Mouse (Mus musculus): ENCODE results near the gene Chst11. TPM values are rescaled to one million over a fixed set of nuclear protein-coding genes. Genes with fewer than 3 reads are reported as not detected.

Gene Chst11
- polyA plus RNA-seq, 1 experiment, result not detected

DNA sequence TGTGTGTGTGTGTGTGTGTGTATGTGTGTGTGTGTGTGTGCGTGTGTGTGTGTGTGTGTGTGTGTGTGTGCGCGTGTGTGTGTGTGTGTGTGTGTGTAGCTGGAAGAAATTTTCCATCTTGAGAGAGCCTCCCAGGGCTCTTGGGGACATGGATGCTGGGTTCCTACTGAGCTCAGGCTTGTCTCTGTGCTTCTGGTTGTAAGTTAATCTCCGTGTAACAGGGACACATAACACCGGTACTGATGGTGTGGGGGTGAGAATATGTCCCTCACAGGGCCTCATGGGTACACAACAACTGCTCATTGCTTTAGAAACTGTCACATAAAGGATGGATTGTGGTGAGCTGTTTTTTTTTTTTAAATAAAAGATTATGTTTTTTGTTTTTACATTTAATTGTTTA, 33.2 kb downstream of the Chst11 start:
- WGBS, result 45% methylated on average over 5 of the region's 5 CpGs
- no peak for TF ChIP-seq CTCF (IDR thresholded peaks at IDR 0.05; ENCODE audit: insufficient read depth, low read depth, low read length)
- TF ChIP-seq POLR2A (IDR thresholded peaks at IDR 0.05; ENCODE audit: insufficient read depth, low read depth, low read length), result no peak
- Histone ChIP-seq H3K4me1 (ENCODE audit: control insufficient read depth, insufficient read depth, low read length) (peaks cover 40% of the 10 kb centered on the region), H3K27ac (ENCODE audit: insufficient read depth, low read depth, low read length) (peak overlapping the region; percentile 43; the same call in 1 of the 2 replicates), H3K4me3 (ENCODE audit: insufficient read depth, low read depth, low read length) (no peak overlapping the region)

DNA sequence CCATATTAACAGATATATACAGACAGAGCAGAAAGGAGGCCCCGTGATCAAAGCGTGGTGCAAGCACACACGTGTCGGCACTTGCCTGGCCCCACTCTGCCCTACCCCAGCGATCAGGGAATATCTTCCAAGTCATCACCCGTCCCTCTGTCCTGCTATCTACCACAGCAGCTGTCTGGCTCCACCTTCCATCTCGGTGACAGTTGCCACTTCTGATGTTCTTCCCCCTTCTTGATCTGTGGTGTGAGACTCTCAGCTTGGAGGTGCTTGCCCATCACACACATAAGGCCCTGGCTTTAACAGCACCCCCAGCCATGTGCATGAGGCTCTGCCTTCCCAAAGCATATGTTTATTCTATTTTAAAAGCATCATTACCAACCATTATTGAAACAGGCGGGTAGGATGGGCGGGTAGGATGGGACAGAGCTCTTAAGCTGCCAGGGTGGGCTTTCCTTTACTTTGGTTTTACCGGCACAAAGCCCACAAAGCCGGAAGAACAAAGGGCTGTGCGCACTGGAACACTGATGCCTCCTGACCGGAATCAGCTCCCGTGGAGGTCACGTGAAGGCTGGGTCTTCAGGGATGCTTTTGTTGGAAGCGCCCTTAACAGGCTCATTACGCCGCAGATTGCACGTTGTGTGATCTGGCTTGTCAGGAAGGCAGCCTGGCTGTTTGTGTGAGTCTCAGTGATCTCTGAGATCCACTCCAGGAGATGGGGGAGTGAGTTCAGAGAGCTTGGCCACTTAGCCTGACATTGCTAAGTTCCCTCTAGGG, 34.4 kb downstream of the Chst11 start:
- Histone ChIP-seq H3K4me1 (ENCODE audit: control insufficient read depth, insufficient read depth, low read length) (peaks cover 34% of the 10 kb centered on the region), H3K27ac (ENCODE audit: insufficient read depth, low read depth, low read length) (peak overlapping the region; percentile 77), H3K4me3 (ENCODE audit: insufficient read depth, low read depth, low read length) (peak overlapping the region; percentile 8; the same call in 1 of the 2 replicates)
- no peak for TF ChIP-seq POLR2A (IDR thresholded peaks at IDR 0.05; ENCODE audit: insufficient read depth, low read depth, low read length)
- no peak for TF ChIP-seq CTCF (IDR thresholded peaks at IDR 0.05; ENCODE audit: insufficient read depth, low read depth, low read length)
- 18% methylated on average over 19 of the region's 19 CpGs for WGBS

DNA sequence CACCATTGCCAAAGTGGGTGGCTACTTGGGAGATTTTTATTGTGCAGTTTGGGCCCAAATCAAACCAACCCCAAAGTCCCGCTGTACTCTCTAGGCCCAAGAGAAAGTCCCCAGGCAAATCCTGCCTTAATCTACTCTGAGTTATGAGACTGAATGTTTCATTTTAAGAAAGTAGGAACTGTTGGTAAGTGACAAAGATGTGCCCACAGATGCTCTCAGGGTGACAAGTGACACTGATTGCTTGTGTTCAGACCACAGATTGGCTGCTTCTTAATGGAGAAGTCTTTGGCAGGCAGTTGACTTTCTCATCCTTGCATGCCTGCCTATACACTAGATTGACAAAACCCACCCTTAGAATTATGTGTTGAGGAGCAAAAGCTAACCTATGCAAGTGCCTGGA, 37.3 kb downstream of the Chst11 start:
- Histone ChIP-seq H3K4me1 (ENCODE audit: control insufficient read depth, insufficient read depth, low read length) (peaks cover 26% of the 10 kb centered on the region), H3K27ac (ENCODE audit: insufficient read depth, low read depth, low read length) (no peak overlapping the region), H3K4me3 (ENCODE audit: insufficient read depth, low read depth, low read length) (no peak overlapping the region)
- 89% methylated on average over 1 of the region's 1 CpGs for WGBS
- TF ChIP-seq CTCF (IDR thresholded peaks at IDR 0.05; ENCODE audit: insufficient read depth, low read depth, low read length) (no peak), POLR2A (IDR thresholded peaks at IDR 0.05; ENCODE audit: insufficient read depth, low read depth, low read length) (no peak)

DNA sequence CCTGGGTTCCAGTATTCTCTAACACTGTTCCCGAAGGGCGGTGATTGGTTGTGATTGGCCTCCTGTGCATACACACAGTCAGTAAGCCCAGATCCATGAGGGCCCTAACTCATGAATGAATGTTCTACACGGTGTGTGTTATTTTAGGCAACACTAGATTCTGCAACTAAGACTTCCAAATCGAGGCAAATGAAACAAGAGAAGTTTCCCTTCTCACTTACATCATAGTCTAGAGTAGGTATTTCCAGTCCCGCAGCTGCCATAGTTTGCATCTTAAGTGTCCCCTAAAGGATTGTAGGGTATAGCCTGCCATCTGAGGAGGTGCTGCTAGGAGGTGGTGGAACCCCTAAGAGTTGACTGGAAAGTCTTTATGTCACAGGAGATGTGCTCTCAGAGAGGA, 40.9 kb downstream of the Chst11 start:
- 69% methylated on average over 5 of the region's 5 CpGs for WGBS
- no peak for TF ChIP-seq CTCF (IDR thresholded peaks at IDR 0.05; ENCODE audit: insufficient read depth, low read depth, low read length)
- Histone ChIP-seq H3K27ac (ENCODE audit: insufficient read depth, low read depth, low read length) (no peak overlapping the region), H3K4me1 (ENCODE audit: control insufficient read depth, insufficient read depth, low read length) (peaks cover 12% of the 10 kb centered on the region), H3K4me3 (ENCODE audit: insufficient read depth, low read depth, low read length) (no peak overlapping the region)

DNA sequence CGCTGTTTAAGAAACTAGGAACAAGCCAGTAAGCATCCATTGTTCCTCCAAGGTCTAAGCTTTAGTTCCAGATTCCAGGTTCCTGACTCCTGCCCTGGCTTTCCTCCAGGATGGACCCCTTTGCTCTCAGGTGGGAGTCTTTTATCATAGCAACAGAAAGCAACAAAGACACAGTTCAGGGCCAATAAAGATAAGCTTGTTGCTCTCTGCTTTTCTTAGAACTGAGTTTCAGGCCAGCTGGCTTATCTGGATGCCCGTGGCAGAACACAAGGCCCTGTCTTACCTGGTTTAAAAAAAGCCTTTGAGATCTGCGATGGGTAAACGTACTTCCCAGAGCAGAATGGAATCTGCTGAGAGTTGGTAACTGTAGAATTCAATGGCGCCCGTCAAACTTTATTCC, 42.4 kb downstream of the Chst11 start:
- TF ChIP-seq POLR2A (IDR thresholded peaks at IDR 0.05; ENCODE audit: insufficient read depth, low read depth, low read length) (no peak), CTCF (IDR thresholded peaks at IDR 0.05; ENCODE audit: insufficient read depth, low read depth, low read length) (no peak)
- Histone ChIP-seq H3K4me3 (ENCODE audit: insufficient read depth, low read depth, low read length) (no peak overlapping the region), H3K4me1 (ENCODE audit: control insufficient read depth, insufficient read depth, low read length) (peaks cover 14% of the 10 kb centered on the region), H3K27ac (ENCODE audit: insufficient read depth, low read depth, low read length) (no peak overlapping the region)
- 82% methylated on average over 6 of the region's 6 CpGs for WGBS

DNA sequence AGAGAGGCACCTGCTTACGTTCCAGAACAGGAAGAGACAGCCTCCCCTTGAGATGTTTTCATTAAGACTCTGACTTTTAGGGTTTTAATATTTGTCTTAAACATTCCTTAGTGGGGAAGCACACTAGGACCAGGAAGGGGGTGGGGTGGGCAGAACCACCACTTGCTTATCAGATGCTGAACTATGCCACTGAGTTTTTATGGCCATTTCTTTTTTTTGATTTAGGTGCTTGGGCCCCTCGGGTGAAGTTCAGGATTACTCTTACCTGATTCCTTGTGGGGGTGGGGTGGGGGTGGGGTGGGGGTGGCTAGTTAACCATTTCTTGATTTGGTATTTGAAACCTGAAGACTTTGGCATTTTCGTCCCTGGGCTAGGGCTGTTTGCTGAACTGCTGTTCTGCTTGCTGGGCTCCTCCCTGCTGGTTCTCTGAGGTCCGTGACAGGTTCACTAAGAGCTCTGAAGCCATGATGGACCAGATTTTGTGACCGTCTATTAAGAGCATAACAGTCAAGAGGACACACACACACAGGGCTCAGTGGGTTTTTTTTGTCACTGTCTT, 44.9 kb downstream of the Chst11 start:
- Histone ChIP-seq H3K27ac (ENCODE audit: insufficient read depth, low read depth, low read length) (no peak overlapping the region), H3K4me1 (ENCODE audit: control insufficient read depth, insufficient read depth, low read length) (peaks cover 18% of the 10 kb centered on the region), H3K4me3 (ENCODE audit: insufficient read depth, low read depth, low read length) (no peak overlapping the region)
- WGBS, result 88% methylated on average over 5 of the region's 5 CpGs
- TF ChIP-seq CTCF (IDR thresholded peaks at IDR 0.05; ENCODE audit: insufficient read depth, low read depth, low read length), result no peak
- no peak for TF ChIP-seq POLR2A (IDR thresholded peaks at IDR 0.05; ENCODE audit: insufficient read depth, low read depth, low read length)

DNA sequence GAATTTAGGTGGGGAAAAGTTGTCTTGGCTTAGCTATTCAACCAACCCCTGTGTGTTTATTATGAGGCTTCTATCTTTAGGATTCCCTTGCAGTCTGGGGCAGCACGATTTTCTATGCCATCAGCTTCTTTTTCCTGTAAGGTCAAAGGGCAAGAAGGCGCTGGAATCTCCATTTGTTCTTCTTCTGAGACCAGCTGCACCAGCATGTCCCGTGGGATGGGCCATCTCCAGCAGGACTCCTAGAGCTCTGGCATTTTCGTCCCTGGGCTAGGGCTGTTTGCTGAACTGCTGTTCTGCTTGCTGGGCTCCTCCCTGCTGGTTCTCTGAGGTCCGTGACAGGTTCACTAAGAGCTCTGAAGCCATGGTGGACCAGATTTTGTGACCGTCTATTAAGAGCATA, 45.6 kb downstream of the Chst11 start:
- TF ChIP-seq CTCF (IDR thresholded peaks at IDR 0.05; ENCODE audit: insufficient read depth, low read depth, low read length) (no peak), POLR2A (IDR thresholded peaks at IDR 0.05; ENCODE audit: insufficient read depth, low read depth, low read length) (no peak)
- H3K4me1 ChIP-seq (ENCODE audit: control insufficient read depth, insufficient read depth, low read length), result peaks cover 18% of the 10 kb centered on the region
- H3K4me3 ChIP-seq (ENCODE audit: insufficient read depth, low read depth, low read length), result no peak overlapping the region
- 66% methylated on average over 6 of the region's 6 CpGs for WGBS
- no peak overlapping the region for H3K27ac ChIP-seq (ENCODE audit: insufficient read depth, low read depth, low read length)

DNA sequence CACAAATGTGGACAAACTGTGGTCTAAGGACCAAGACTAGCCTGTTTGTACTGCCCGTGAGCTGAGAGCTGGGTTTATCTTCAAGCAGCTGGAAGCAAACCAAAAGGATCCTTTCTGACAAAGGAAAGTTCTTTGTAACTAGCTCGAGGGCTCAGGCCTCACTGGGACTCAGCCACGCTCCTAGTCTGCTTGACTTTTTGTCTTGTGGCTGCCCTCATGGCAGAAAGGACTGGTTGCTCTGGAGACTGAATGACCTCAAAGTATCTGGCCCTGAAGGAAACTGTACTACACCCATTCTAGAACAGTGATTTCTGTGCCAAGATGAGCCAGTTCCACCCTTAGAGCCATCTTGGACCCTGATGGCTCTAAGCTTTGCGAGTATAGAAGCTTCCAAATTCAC, 46.3 kb downstream of the Chst11 start:
- peaks cover 20% of the 10 kb centered on the region for H3K4me1 ChIP-seq (ENCODE audit: control insufficient read depth, insufficient read depth, low read length)
- TF ChIP-seq POLR2A (IDR thresholded peaks at IDR 0.05; ENCODE audit: insufficient read depth, low read depth, low read length), result no peak
- no peak for TF ChIP-seq CTCF (IDR thresholded peaks at IDR 0.05; ENCODE audit: insufficient read depth, low read depth, low read length)
- H3K4me3 ChIP-seq (ENCODE audit: insufficient read depth, low read depth, low read length), result no peak overlapping the region
- WGBS, result 71% methylated on average over 4 of the region's 4 CpGs
- no peak overlapping the region for H3K27ac ChIP-seq (ENCODE audit: insufficient read depth, low read depth, low read length)

DNA sequence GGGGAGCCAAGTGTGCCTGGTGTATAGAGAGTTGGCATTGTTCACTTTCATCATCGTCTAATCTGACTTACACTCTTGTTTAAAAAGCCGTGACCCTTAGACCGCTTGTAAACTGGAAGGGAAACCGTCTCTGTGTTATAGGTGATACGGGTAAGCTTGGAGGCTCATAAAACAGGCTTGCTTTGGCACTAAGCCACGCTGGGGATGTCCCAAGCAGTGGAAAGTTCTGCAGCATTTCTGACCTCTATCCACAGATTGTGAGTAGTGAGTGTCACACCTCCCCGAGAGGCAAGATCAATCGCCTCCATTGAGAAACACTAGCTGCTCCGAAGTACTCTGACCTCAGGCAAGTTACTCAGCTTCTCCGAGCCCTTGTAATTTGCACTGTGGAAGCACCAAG, 47.3 kb downstream of the Chst11 start:
- Histone ChIP-seq H3K4me3 (ENCODE audit: insufficient read depth, low read depth, low read length) (no peak overlapping the region), H3K27ac (ENCODE audit: insufficient read depth, low read depth, low read length) (no peak overlapping the region), H3K4me1 (ENCODE audit: control insufficient read depth, insufficient read depth, low read length) (peaks cover 27% of the 10 kb centered on the region)
- TF ChIP-seq CTCF (IDR thresholded peaks at IDR 0.05; ENCODE audit: insufficient read depth, low read depth, low read length) (no peak), POLR2A (IDR thresholded peaks at IDR 0.05; ENCODE audit: insufficient read depth, low read depth, low read length) (no peak)
- 87% methylated on average over 10 of the region's 10 CpGs for WGBS
